Mouse (Mus musculus) 416B (cell line): ENCODE results near the gene Dok7.
A peak's percentile ranks its signal among the peaks of the same experiment; 100 is the strongest.

ENCODE experiments used
- DNase-seq: peaks from one replicate; pipeline ENCODE4 v3.0.0; 2011; ENCODE audit warnings: low read depth

Gene Dok7

DNA sequence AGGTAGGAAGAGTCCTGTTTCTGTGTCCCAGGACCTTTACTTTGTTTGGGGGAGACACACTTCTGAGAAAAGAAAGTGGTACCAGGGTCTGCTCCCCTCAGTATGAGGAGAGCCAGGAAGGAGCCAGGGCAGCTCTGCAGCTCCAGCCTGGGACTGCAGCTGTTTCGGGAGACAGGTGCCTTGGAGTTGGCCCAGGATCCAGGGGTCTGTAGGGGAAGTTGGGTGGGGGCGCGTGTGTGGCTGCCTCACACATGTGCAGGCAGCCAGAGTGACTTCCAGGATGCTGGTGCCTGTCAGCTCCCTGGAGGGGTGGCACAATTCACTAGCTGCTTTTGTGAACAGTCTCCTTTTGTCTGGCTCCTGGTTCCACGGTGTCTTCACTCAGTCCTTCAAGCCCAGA lies 1.0 kb downstream of the Dok7 start:
- DNase-seq = no peak

DNA sequence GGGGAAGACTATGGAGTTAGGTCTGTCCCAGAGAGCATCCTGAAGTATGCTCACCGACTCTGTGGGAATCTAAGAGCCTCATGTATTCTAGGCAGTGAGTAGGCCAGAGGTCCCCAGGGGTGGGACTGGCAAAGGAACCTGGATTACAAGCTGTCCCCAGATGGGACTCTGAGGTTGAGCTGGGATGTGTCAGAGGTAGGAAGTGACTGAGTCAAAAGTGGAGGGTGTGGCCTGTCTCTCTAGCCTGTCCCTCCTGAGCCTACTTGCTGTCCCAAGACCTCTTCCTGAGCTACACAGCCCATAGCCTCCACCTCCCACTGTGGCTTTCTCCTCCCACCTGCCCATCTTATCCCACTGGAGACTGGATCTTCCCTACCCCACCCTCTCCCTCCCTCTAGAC lies 1.6 kb downstream of the Dok7 start:
- peak; percentile 31 for DNase-seq

DNA sequence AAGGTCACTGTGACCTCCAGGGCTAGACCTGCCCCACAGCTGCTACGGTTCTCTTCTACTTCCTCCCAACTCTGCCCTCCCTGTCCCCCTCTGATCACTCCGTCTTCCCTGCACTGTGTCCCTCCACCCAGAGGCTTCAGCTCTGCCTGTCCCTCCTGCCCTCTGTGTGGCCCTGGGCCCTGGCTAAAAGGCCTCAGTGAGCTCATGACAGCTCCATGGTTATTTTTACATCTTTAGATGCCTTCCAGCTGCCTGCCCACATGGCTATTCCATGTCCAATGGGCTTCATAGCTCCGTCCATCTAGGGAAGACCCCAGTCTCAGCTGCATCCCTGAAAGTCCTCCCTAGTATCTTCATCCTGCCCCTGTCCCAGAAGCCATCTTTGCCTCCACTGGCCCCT lies 3.5 kb downstream of the Dok7 start:
- no peak for DNase-seq

DNA sequence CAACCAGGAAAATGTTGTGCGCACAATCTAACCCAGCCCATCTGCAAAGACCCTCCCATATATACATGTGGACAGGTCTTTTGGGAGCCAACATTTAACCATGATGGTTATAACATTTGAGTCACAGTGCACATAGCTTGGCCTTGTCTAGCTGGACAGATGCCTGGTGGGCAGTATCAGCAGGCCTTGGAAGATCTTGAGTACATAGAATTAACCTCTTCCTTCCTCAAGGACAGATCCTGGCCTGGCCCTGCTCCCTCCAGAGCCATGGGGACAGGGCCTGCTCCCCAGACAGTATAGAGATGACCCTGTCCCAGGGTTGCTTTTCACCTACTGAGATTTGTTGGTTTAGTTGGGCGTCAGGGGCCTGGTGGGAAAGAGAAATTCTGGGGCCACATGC lies 13.3 kb downstream of the Dok7 start:
- DNase-seq = no peak

DNA sequence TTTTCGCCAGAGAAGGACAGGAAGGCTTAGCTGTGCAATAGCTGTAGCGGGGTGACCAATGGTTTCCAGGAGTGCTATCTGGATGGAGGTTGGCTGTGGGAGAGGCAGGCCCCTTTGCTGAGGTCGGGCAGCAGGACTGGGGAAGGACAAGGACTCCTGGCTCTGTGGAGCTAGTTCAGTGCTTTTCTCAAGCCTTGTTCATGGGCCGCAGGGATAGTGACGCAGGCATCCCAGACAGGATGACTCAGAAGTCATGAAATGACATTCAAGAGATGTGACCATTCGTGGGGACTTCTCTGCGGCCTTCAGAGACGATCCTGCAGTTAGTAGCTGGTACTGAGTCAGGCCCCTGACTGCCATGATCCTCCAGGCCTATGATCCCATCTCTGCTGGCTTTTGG lies 13.7 kb downstream of the Dok7 start:
- no peak for DNase-seq

DNA sequence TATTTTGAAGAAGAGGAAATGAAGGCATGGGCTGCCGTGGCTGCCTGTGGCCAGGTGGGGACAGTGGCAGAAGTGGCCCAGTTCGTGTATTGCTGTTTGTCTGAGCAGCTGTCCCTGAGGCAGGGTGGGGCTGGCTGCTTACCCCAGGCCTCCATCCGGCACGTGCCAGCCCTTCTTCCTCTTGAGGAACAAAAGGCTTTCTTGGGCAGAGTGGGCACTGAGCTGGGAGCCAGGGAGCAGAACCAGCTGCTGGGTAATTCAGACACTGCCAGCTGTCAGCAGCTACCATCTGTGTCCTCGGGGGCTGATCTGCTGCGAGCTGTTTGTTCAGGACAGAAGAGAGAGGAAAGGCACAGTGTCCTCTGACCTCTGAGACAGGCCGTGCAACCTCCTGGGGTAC lies 14.4 kb downstream of the Dok7 start:
- no peak for DNase-seq

DNA sequence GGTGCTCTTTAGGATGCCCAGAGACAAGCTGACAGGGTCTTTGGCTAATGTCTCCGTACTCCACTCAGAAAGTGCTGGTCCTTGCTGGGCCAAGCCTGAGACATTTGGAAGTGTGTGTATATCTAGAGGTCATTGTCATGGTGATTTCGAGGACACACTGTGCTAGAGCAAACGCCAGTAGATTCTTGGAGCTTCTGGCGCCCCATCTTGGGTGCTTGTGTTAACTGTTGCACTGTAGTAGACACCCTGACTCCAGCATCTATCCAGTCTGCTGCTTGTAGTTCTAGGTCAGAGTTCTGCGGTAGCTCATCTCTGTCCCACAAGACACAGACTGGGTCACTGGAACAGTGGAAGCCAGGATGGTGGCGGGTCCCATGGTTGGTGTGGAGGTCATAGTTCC lies 15.3 kb downstream of the Dok7 start:
- DNase-seq = no peak

DNA sequence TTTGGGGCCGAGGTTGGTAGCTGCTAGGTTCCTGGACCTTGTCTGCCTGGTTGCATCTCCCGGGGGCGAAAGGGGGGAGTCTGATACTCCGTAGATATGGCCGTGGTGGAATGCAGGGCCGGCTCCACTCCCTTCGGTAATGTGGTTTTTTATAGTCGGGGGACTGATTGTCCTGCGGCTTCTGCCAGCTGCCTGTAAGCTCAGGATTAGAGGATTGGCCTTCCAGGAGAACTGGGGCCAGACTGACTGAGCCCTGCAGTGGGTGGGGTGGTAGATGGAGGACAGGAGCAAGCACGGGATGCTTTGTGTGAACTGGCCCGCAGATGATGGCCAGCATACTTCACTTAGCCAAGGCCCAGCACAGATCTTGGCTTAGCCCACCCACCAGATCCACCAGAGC lies 16.7 kb downstream of the Dok7 start:
- DNase-seq = no peak

DNA sequence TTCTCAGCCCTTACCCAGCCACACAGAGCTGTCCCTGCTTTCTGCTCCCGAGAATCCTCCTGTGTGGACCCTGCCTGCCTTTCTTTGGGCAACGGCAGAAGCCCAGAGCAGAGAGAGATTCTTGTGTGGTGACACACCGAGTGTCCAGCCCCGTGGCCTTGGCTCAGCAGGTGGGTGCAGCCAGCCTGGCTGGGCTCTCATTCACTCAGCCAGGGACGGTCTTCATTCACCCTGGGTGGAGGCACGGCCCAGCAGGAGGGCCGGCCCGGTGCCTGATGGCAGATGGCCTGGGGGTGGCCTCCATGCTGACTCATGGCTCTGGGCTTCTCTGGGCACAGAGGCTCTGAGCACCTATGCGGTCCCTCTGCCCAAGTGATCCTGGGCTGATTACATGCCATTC lies 17.4 kb downstream of the Dok7 start:
- DNase-seq = no peak

DNA sequence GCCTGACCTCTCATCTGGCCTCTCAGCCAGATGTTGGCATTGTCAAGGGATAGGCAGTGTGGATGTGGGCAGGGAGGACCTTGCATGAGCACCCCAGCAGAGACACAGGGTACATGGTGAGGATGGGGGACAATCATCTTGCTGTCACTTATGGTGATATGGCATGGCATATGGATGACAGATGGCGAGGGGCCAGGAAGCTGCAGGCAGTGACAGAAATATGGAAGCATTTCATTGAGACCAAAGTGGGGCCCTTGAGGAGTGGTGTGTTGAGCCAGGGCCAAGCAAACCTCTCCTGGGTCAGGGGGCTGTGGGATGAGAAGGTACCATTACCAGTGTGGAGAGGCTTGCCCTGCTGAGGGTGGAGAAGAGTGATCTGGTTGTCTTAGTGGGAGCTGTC lies 19.8 kb downstream of the Dok7 start:
- DNase-seq = no peak

DNA sequence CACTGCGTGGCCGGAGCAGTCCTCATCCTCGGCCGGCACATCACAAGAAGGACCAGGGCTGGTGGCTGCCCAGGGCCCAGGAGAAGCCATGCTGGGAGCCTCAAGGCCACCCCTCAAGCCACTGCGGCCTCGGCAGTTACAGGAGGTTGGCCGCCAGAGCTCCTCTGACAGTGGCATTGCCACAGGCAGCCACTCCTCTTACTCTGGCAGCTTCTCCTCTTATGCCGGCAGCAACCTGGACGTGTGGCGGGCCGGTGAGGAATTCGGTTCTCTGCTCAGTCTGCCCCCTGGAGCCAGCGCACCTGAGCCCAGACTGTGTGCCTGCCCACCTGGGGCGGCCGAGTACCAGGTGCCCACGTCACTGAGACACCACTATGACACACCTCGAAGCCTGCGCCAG lies 22.5 kb downstream of the Dok7 start:
- no peak for DNase-seq

DNA sequence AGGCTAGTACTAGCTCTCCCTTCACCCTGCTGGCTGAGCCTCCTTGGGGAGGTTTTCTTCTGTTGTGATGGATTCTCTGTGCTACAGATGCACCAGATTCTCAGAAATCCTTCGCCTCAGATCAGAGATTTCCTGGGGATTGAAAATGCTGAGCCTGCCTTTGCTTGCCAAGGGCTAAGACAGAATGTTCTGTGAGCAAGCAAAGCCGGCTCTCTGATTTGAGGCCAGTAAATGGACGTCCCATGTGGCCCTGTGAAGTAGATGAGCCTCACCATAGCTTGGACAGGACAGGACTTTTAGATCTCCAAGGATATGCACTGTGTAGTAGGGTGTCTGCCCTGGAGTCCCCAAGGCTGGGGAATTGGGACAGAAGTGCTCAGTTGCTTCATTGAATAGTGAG lies 28.3 kb downstream of the Dok7 start:
- no peak for DNase-seq

DNA sequence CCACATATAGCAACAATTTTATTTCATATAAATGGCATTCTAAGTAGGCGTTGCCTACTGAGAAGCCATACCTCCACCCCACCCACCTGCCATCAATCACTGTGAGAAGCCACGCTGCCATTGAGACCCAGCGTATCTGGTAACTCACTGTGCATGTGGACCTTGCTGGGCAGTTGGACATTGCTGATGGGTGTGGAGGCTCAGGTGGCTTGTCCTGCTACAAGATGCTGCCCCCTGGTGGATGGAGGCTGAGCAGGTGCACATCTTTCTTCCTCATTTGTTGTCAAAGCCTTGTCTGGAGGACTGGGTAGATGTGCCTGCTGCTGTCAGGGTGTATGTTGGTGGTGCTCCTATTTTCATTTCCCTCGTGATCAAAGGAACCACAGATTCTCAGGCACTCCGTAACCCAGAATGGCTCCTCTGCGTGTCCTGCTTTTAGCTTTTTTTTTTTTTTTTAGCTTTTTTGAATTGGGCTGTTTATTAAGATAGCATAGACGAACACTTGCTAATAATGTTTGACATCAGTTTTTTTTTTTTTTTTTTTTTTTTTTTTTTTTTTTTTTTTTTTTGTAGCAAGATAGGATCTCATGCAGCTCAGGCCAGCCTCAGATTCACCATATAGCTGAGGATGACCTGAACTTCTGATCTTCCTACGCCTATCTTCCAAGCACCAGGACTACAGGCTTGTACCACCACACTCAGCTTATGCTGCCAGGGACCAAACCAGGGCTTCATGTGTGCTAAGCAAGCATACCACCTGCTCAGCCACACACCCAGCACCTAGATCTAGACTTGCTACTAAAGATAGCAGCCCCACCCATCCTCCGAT lies 32.4 kb downstream of the Dok7 start:
- peak; percentile 77 for DNase-seq

DNA sequence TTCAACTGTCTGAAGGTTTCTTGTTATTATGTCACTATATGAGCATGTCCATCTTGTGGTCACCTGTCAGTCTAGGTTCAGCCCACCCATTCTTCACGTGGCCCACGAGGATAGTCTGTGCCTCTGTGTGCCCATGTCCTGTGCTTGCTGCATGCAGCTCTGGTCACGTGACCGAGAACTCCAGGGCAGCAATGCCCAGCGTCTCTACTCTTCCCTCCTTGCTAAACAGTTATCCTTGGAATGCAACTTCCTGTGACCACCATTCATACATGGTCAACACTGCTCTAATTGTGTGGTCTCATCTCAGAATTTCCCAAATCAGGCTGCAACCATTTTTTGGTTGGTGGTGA lies 33.0 kb downstream of the Dok7 start:
- DNase-seq = no peak

DNA sequence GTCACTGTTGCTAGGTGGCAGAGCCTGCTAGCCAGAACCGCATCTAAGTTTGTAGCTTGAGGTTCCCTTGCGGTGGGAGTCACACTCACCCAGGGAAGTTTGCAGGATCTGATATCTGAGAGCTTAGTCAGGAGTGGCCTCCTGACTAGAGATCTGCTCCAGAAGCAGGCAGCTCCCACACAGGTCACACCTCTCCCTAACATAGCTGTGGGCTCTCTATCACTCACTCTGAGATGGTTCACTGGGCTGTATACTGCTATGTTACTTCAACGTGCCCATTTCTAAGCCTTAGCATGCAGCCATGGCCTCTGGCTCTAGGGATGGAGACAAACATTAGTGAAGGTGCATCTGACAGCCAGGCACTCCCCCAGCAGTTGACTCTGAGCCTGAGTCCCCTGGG lies 35.1 kb downstream of the Dok7 start:
- DNase-seq = no peak

DNA sequence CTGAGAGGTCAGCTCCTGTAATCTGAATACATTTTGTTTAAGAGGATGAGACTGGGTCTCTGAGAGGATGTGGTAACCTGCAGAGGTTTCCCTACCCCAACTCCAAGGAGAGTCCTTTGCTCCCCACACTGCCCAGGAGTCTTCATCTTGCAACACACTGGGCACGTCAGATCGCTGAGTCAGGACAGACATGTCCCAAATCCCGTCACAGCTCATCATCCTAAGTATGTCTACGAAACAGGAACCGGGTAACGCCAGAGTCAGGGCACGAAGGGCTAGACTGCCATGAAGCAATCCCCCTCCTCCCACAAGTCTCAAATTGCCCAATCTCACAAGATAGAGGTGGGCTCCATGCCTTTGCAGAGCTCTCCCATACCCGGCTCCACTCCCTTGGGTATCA lies 46.5 kb downstream of the Dok7 start:
- DNase-seq = peak; percentile 36

DNA sequence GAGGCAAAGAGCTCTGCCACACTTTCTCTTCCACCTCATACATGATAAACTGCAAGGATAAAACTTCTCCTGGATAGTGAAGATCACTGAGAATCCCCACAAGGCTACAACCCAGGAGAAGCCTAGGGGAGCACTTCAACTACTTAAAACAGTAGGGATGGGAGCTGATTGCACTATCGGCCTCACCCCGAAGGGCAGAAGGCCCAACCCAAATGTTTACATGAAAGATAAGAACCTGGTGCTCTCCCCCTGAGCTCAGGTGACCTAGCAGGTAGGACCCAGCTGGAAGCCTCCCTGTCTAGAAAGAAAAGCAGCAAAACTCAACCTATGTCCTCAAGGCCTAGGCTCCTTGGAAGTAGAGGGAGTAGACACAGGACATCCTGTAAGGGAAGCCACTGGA lies 47.0 kb downstream of the Dok7 start:
- no peak for DNase-seq

DNA sequence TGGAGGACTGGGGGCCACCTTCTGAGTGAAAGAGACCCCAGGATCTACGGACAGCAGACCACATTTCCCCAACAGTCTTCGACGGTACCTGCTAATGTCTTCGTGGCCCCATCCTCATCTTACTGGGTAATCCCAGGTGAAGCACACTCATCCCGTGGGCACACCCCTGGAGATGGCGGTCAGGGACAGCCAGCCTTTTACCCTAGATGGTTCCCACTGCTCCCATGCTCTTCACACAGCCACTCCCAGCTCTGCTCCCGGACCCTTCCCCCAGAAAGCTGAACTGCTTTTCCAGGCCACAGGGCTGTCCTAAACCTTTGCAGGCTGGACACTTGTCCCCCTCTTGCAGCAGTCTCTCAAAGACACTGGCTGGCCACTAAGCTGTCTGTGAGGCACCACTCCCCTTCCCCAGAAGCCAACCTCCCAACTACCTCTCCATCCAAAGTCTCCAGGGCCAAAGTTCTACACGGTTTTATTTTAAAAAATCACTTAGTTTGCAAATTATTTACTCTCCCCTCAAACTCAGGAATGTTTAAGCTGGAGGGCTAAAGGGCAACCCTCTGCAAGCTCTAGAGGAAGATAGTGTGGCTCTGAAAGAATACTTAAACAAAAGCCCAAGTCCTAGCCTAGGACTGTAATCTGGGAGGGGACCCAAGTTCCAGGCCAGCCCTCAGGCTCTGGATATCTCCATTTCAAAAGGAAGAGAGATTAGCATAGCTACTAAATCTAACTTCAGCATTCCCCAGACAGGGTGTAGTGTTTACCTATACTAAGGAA lies 47.8 kb downstream of the Dok7 start:
- DNase-seq = no peak

DNA sequence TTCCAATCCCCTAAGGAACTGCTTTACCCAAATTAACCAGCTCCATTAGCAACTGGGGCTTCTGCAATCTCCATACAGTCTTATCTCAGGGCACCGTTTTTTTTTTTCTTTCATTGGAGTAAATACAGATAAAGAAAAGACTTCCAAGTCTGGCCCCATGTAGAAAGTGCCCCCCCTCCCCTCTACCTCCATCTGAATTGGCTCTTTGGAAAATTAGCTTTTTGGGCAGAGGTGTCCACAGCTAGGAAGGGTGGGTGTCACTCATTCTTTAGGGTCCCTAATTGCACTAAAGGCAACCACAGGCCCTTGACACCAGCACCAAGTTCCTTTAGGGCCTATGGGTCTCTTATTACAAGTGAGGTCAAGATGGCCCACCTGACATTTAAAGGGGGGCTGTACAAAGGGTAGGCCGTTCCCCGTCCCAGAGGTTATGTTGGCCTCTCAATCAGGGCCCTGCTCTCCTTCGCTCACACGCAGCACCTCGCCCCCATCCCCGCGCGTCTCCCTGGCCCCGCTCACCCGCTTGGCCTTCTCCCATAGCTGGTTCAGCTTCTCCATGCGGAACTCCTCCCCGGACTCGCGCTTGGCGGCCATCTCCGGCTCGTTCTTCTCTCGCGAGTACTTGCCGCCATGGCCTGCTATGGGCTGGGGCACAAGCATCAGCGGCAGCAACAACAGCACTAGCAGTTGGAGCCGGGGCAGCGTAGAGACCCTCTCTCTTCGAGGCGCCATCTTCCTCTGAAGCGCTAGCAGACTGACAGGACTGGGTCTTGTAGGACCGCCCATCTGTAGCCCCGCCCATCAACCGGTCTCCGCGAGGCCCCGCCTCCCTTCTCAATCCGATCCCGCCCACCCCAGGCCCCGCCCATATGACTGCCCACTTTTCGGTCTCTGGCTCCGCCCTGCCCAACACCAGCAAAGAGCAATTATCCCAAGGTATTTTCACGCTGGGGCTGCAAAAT lies 48.7 kb downstream of the Dok7 start, which contains the start of gene Lrpap1:
Lrpap1 (minus strand) TSS at position 807 of the 962 bp plus-strand sequence.
- peak; percentile 75 for DNase-seq

DNA sequence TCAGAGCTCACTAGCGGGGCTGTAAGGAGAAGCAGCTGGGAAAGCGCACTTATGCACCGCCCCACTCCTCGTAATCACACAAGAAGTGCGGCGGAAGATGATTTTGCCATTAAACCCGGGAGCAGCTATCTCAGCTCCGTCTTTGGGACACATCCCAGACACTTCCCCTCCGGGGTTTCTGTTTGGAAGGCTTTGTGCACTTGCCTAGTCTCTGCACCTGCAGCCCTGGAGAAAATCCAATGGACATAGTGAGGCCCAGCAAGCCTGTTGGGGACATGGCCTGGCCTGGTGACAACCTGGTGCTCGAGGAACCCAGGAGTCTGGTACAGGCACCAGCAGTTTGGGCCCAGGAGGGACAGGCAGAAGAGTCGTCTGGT lies 49.3 kb downstream of the Dok7 start:
- DNase-seq = peak; percentile 2

DNA sequence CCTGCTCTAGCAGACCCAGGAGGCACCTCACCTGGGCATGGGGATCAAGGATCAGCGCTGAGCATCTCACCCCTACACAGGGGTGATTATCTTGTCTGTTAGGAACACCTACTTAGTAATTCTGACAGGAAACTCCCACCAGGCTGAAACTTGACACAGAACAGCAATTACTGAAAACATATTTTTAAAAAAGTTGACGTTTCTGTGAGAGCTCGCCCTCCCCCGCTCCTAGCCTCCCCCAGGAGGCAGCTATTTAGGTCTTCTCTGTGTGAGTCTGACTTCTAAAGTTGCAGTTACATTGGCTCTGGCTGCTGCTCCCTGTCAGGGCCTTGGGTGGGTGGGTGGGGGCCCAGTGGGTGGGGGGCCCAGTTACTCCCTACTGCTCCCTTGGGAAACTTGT lies 55.9 kb downstream of the Dok7 start:
- DNase-seq = no peak

DNA sequence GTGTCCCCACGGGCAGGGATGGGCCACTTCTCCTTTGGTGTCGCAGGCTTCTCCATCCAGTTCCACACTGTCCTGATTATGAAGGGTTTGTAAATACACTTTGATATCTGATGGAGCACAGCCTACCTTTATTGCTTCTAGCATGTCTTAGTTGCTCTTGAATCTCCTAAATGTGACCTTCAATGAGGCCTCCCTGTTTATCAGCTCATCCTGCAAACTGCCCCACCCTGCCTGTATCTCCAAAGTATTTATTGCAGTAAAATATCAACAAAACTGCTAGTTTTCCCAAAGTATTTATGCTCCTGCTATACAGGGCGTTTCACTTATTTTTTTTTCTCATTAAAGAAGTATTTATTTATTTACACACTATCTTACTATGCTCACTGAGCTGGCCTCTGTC lies 59.4 kb downstream of the Dok7 start:
- DNase-seq = no peak

DNA sequence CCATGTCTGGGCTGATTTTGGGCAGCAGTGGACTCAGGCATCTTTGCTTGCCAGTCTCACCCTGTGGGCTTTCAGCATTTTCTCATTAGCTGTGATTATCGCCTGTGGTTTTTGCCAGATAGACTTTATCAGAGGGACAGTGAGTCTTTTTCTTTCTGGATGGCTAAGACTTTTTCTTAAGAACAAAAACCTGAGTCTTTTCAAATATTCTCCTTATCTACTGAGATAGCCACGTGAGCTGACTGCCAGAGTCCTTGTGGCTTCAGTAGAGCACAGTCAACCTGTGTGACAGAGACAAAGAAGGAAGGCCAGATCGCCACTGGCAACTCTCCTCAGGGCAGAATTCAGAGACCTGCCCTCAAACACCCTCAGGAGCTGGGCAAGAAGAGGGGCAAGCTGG lies 61.1 kb downstream of the Dok7 start:
- no peak for DNase-seq
